Mouse (Mus musculus): ENCODE data around the gene Mmd2.

- TF ChIP-seq CTCF (IDR thresholded peaks at IDR 0.05; ENCODE audit: low read depth): no peak
- no peak for TF ChIP-seq EP300 (IDR thresholded peaks at IDR 0.05; ENCODE audit: low read depth)
Measured at GRCm38 (mm10) chr5:142608259-142608988, at the start of gene Mmd2.

Measured in heart, postnatal 0 days (tissue).